Mouse (Mus musculus): ENCODE data around the gene Eef1akmt1. TPM values are rescaled to one million over a fixed set of nuclear protein-coding genes. Genes with fewer than 3 reads are reported as not detected.

Eef1akmt1 gene
- polyA plus RNA-seq, 1 experiment from 2014 or later: 82.3 TPM

Other genes starting within 250 kb of the Eef1akmt1 start
- 26.8 and 26.9 TPM in 2 replicates for gene Cryl1, start 173.1 kb downstream of the Eef1akmt1 start, polyA plus RNA-seq (2015; fragmentation: Nextera tagmentation; extraction: Ambion mirVana)
- gene Ift88, start 147.6 kb downstream of the Eef1akmt1 start, polyA plus RNA-seq (2015; fragmentation: Nextera tagmentation; extraction: Ambion mirVana): 11.7 and 13.4 TPM in 2 replicates
- 2.1 and 2.9 TPM in 2 replicates for gene Il17d, start 46.8 kb downstream of the Eef1akmt1 start, polyA plus RNA-seq (2015; fragmentation: Nextera tagmentation; extraction: Ambion mirVana)
- 22.4 and 24.0 TPM in 2 replicates for gene Xpo4, start 93.8 kb upstream of the Eef1akmt1 start, polyA plus RNA-seq (2015; fragmentation: Nextera tagmentation; extraction: Ambion mirVana)
- gene Gm49361, start 174.5 kb upstream of the Eef1akmt1 start, polyA plus RNA-seq (2015; fragmentation: Nextera tagmentation; extraction: Ambion mirVana): not detected in 2 replicates
- gene Lats2, start 186.8 kb upstream of the Eef1akmt1 start, polyA plus RNA-seq (2015; fragmentation: Nextera tagmentation; extraction: Ambion mirVana): 23.5 and 24.5 TPM in 2 replicates
- 25.0 and 28.5 TPM in 2 replicates for gene Sap18, start 226.6 kb upstream of the Eef1akmt1 start, polyA plus RNA-seq (2015; fragmentation: Nextera tagmentation; extraction: Ambion mirVana)

All from kidney, embryonic 15.5 days (tissue).